In the genomic region with DNA sequence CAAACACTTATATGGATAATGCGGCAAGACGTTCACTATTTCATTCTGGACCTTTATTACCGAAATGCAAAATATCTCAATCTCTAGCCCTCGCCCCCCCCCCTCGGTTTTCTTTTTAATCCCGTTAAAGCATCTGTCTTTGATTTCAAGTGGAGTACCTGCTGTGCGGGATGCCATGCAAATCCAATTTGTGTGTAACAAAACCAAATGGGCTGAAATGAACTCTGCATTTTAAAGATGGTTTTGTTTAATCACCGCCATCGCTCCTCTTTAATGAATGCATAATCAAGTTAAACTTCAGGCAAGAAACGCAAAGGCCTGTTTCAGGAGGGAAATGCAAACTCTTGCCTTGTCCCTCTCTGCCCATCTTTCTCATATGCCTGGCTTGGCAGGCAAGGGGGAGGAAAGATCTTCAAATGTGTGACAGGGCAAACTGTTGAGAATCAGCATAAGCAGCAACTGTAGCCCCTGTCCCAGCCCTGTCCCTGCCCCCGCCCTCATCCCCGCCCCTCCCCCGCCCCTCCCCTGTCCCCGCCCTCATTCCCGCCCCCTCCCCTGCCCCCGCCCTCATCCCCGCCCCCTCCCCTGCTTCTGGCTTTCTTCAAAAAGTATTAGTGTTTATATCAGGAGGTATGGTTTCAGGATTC, we compare ENCODE assay signal across 12 mouse cellular contexts.
DNase-seq lines count a peak whose midpoint lies in the region; ATAC-seq lines count a peak whose summit lies in the region.
"Had no signal": no experiment of that assay in that cellular context is flagged by ENCODE, and none has a peak within 500 bp of the region (broad histone marks: within the 10 kb centered on the region; RNA-seq: fewer than 3 reads in every experiment).

No protein-coding gene starts in this region.

- H3K4me1 ChIP-seq in forebrain, embryonic 10.5 days, result peaks cover 13% of the 10 kb centered on the region
- H3K4me1 ChIP-seq in hindbrain, embryonic 14.5 days (replicated peaks; ENCODE audit: control insufficient read depth, insufficient read depth, low read length), result 0 out of 2 replicates have a peak, but pooled peaks cover 2% of the 10 kb centered on the region
- no peaks in the 10 kb centered on the region for H3K4me1 ChIP-seq in midbrain, embryonic 15.5 days
- no peaks in the 10 kb centered on the region for H3K4me1 ChIP-seq in heart, embryonic 11.5 days (ENCODE audit: control insufficient read depth, insufficient read depth, low read length)
- H3K4me1 ChIP-seq: liver, embryonic 15.5 days had no signal

- 26% methylated on average over 16 of the region's 17 CpGs for WGBS in forebrain, embryonic 10.5 days
- WGBS in hindbrain, embryonic 14.5 days, result 31% methylated on average over 16 of the region's 17 CpGs
- 14% methylated on average over 17 of the region's 17 CpGs for WGBS in midbrain, embryonic 15.5 days
- WGBS in heart, embryonic 11.5 days (ENCODE audit: insufficient replicate concordance), result 52% methylated on average over 13 of the region's 17 CpGs

- H3K4me3 ChIP-seq in forebrain, embryonic 10.5 days, result peak overlapping the region; percentile 28
- no peak overlapping the region for H3K4me3 ChIP-seq in hindbrain, embryonic 14.5 days (replicated peaks; ENCODE audit: low read length)
- H3K4me3 ChIP-seq in midbrain, embryonic 15.5 days, result no peak overlapping the region
- no peak overlapping the region for H3K4me3 ChIP-seq in heart, embryonic 11.5 days (ENCODE audit: low read depth, low read length)
- H3K4me3 ChIP-seq: liver, embryonic 15.5 days had no signal

- peak; percentile 24 for DNase-seq in R1 (ENCODE audit: low read depth, low spot score)
- peak; percentile 15 for DNase-seq in forebrain, embryonic 10.5 days (ENCODE audit: extremely low spot score, low spot score)
- peak; percentile 38 for DNase-seq in hindbrain, embryonic 14.5 days (ENCODE audit: low spot score)
- DNase-seq in adrenal gland, postnatal 25 days, result no peak
- DNase-seq in cerebellum, adult 9-11 months, result no peak
- DNase-seq: cerebellum, postnatal 36 days; heart, postnatal 4 days had no signal

- ATAC-seq in hindbrain, embryonic 14.5 days (ENCODE audit: low FRiP score), result peak; percentile 74
- ATAC-seq in midbrain, embryonic 15.5 days (replicated peaks), result peak; percentile 78
- ATAC-seq in granulocyte monocyte progenitor cell, adult 5-6 weeks (replicated peaks; ENCODE audit: poor library complexity, severe bottlenecking), result no peak
- no peak for ATAC-seq in heart, embryonic 11.5 days (replicated peaks; ENCODE audit: insufficient number of reproducible peaks, low FRiP score, low TSS enrichment)

- no peaks in the 10 kb centered on the region for H3K36me3 ChIP-seq in forebrain, embryonic 10.5 days (replicated peaks)
- H3K36me3 ChIP-seq in hindbrain, embryonic 14.5 days (replicated peaks; ENCODE audit: control insufficient read depth, insufficient read depth), result no peaks in the 10 kb centered on the region
- no peaks in the 10 kb centered on the region for H3K36me3 ChIP-seq in midbrain, embryonic 15.5 days (replicated peaks)
- H3K36me3 ChIP-seq in heart, embryonic 11.5 days (ENCODE audit: control insufficient read depth, insufficient read depth, low read length), result no peaks in the 10 kb centered on the region
- H3K36me3 ChIP-seq: liver, embryonic 15.5 days had no signal

- H3K9ac ChIP-seq in hindbrain, embryonic 14.5 days, result no peak overlapping the region
- no peak overlapping the region for H3K9ac ChIP-seq in midbrain, embryonic 15.5 days
- H3K9ac ChIP-seq in heart, embryonic 11.5 days (ENCODE audit: low read depth, low read length), result no peak overlapping the region
- H3K9ac ChIP-seq: liver, embryonic 15.5 days had no signal

- no peaks in the 10 kb centered on the region for H3K9me3 ChIP-seq in forebrain, embryonic 10.5 days
- no peaks in the 10 kb centered on the region for H3K9me3 ChIP-seq in hindbrain, embryonic 14.5 days (ENCODE audit: control insufficient read depth, low read length)
- H3K9me3 ChIP-seq in midbrain, embryonic 15.5 days, result no peaks in the 10 kb centered on the region
- H3K9me3 ChIP-seq in heart, embryonic 11.5 days (replicated peaks; ENCODE audit: control insufficient read depth, low read length), result no peaks in the 10 kb centered on the region
- H3K9me3 ChIP-seq: liver, embryonic 15.5 days had no signal

- H3K4me2 ChIP-seq in hindbrain, embryonic 14.5 days (replicated peaks), result 0 out of 2 replicates have a peak overlapping the region, but pooled peaks have one; percentile 1
- peak overlapping the region; percentile 27 for H3K4me2 ChIP-seq in midbrain, embryonic 15.5 days
- H3K4me2 ChIP-seq in heart, embryonic 11.5 days, result no peak overlapping the region
- H3K4me2 ChIP-seq: liver, embryonic 15.5 days had no signal

- no peaks in the 10 kb centered on the region for H3K27me3 ChIP-seq in forebrain, embryonic 10.5 days (ENCODE audit: poor library complexity, severe bottlenecking)
- no peaks in the 10 kb centered on the region for H3K27me3 ChIP-seq in hindbrain, embryonic 14.5 days (ENCODE audit: control insufficient read depth, insufficient read depth, low read length)
- H3K27me3 ChIP-seq in midbrain, embryonic 15.5 days (replicated peaks), result no peaks in the 10 kb centered on the region
- no peaks in the 10 kb centered on the region for H3K27me3 ChIP-seq in heart, embryonic 11.5 days (ENCODE audit: control insufficient read depth, insufficient read depth, low read length)
- H3K27me3 ChIP-seq: liver, embryonic 15.5 days had no signal

- H3K27ac ChIP-seq in forebrain, embryonic 10.5 days, result 0 out of 2 replicates have a peak overlapping the region, but pooled peaks have one; percentile 20
- H3K27ac ChIP-seq in hindbrain, embryonic 14.5 days, result no peak overlapping the region
- no peak overlapping the region for H3K27ac ChIP-seq in midbrain, embryonic 15.5 days
- no peak overlapping the region for H3K27ac ChIP-seq in heart, embryonic 11.5 days (ENCODE audit: low read depth, low read length)
- H3K27ac ChIP-seq: kidney, postnatal 0 days; liver, embryonic 15.5 days had no signal

Comparison
In these comparisons a context has a peak if more than half of its experiments do, and no peak if none do; other contexts are left out.
1. DNase-seq: peak in R1 (single experiment), forebrain, embryonic 10.5 days (single experiment) and hindbrain, embryonic 14.5 days (single experiment); none in adrenal gland, postnatal 25 days (single experiment) and cerebellum, adult 9-11 months (single experiment).
2. ATAC-seq: peak in hindbrain, embryonic 14.5 days (single experiment) and midbrain, embryonic 15.5 days (single experiment); none in granulocyte monocyte progenitor cell, adult 5-6 weeks (single experiment) and heart, embryonic 11.5 days (single experiment).